Mouse (Mus musculus): Measurements from ENCODE around the gene Itga7. TPM values are rescaled to one million over a fixed set of nuclear protein-coding genes. Genes with fewer than 3 reads are reported as not detected.

The Itga7 gene
- polyA plus RNA-seq, 1 experiment = 14.5 TPM

- H3K27me3 ChIP-seq (ENCODE audit: control insufficient read depth, insufficient read depth, low read length) = no peaks in the 10 kb centered on the region
- H3K36me3 ChIP-seq (ENCODE audit: control insufficient read depth, insufficient read depth, low read length) = no peaks in the 10 kb centered on the region
- TF ChIP-seq POLR2A (IDR thresholded peaks at IDR 0.05; ENCODE audit: control insufficient read depth, extremely low read depth, insufficient read depth, low read length, poor library complexity) = no peak
- TF ChIP-seq CTCF (IDR thresholded peaks at IDR 0.05; ENCODE audit: borderline replicate concordance, control insufficient read depth, extremely low read depth, insufficient read depth, low read length, poor library complexity) = no peak
- no peak overlapping the region for H3K27ac ChIP-seq (ENCODE audit: control insufficient read depth, insufficient read depth, low read length)
- no peak for DNase-seq
- no peak overlapping the region for H3K4me3 ChIP-seq (ENCODE audit: control insufficient read depth, insufficient read depth, low read length)
- H3K4me1 ChIP-seq (replicated peaks; ENCODE audit: control insufficient read depth, insufficient read depth, low read length) = peaks cover 15% of the 10 kb centered on the region
- WGBS = 84% methylated on average over 1 of the region's 1 CpGs
Measured at GRCm38 (mm10) chr10:128921251-128921650, 12.4 kb upstream of the Itga7 start.

DNA sequence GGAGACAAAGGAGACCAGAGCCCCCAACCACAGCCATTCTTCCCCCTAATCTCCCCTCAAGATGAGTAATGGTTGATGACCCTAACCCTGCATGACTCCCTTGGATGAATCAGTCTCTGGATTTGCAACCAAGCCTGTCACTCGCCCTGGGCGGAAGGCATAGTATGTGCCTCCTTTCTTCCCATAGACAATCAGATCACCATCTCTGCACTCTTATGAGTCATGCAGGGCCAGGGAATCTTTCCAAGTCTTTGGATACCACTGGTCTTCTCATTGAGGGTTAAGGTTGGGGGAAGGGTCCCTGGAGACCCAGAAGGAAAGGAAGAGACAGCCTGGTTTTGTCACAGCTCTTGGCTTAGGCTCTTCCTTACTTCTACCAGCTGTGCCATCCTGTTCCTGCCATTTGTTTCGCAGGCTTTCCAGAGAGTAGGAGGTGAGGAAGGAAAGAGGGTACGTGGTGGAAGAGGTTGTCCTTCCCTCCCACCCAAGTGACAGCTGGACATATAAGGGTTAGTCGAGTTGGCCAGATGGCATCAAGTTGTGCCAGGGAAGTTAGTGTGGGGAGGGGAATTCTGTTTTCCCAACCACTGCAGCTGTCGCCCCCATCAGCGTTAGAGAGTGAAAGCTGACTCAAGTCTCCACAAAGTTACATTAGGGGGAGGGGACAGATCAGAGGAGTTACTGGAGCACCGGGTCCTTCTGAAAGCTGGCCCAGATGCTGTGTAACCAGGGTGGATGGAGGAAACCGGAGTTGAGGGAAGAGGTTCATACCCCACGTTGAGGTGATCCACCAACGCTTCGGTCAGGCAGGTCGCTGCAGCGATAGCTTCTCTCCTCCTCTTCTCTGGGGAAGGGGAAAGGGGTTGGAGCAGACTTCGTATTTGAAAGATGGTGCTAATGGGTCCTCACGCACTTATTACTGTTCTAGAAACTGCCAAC, 11.5 kb upstream of the Itga7 start:
- Histone ChIP-seq H3K27me3 (ENCODE audit: control insufficient read depth, insufficient read depth, low read length) (no peaks in the 10 kb centered on the region), H3K27ac (ENCODE audit: control insufficient read depth, insufficient read depth, low read length) (no peak overlapping the region), H3K4me1 (replicated peaks; ENCODE audit: control insufficient read depth, insufficient read depth, low read length) (peaks cover 15% of the 10 kb centered on the region), H3K36me3 (ENCODE audit: control insufficient read depth, insufficient read depth, low read length) (no peaks in the 10 kb centered on the region), H3K4me3 (ENCODE audit: control insufficient read depth, insufficient read depth, low read length) (no peak overlapping the region)
- WGBS = 80% methylated on average over 16 of the region's 16 CpGs
- TF ChIP-seq CTCF (IDR thresholded peaks at IDR 0.05; ENCODE audit: borderline replicate concordance, control insufficient read depth, extremely low read depth, insufficient read depth, low read length, poor library complexity) (no peak), POLR2A (IDR thresholded peaks at IDR 0.05; ENCODE audit: control insufficient read depth, extremely low read depth, insufficient read depth, low read length, poor library complexity) (no peak)
- no peak for DNase-seq

GRCm38 (mm10) chr10:128922822-128923012, 10.9 kb upstream of the Itga7 start, which contains the start of gene Rdh5:
TSS of gene Rdh5 (minus strand) at chr10:128922888.
- no peak for DNase-seq
- no peak for TF ChIP-seq POLR2A (IDR thresholded peaks at IDR 0.05; ENCODE audit: control insufficient read depth, extremely low read depth, insufficient read depth, low read length, poor library complexity)
- peak within 1 kb of the TSS; percentile 77 for H3K4me3 ChIP-seq (ENCODE audit: control insufficient read depth, insufficient read depth, low read length)
- peaks cover 15% of the 10 kb centered on the region for H3K4me1 ChIP-seq (replicated peaks; ENCODE audit: control insufficient read depth, insufficient read depth, low read length)
- no peak within 1 kb of the TSS for H3K27ac ChIP-seq (ENCODE audit: control insufficient read depth, insufficient read depth, low read length)
- H3K27me3 ChIP-seq (ENCODE audit: control insufficient read depth, insufficient read depth, low read length) = no peaks in the 10 kb centered on the region
- H3K36me3 ChIP-seq (ENCODE audit: control insufficient read depth, insufficient read depth, low read length) = no peaks in the 10 kb centered on the region
- 69% methylated on average over 1 of the region's 1 CpGs for WGBS

GRCm38 (mm10) chr10:128923013-128923691, 10.5 kb upstream of the Itga7 start:
- Histone ChIP-seq H3K4me3 (ENCODE audit: control insufficient read depth, insufficient read depth, low read length) (peak overlapping the region; percentile 77), H3K36me3 (ENCODE audit: control insufficient read depth, insufficient read depth, low read length) (no peaks in the 10 kb centered on the region), H3K4me1 (replicated peaks; ENCODE audit: control insufficient read depth, insufficient read depth, low read length) (peaks cover 15% of the 10 kb centered on the region), H3K27ac (ENCODE audit: control insufficient read depth, insufficient read depth, low read length) (no peak overlapping the region), H3K27me3 (ENCODE audit: control insufficient read depth, insufficient read depth, low read length) (no peaks in the 10 kb centered on the region)
- peak; percentile 43; the same call in 1 of the 2 replicates for TF ChIP-seq POLR2A (IDR thresholded peaks at IDR 0.05; ENCODE audit: control insufficient read depth, extremely low read depth, insufficient read depth, low read length, poor library complexity)
- 0 out of 2 replicates have a peak, but pooled peaks have one; percentile 16 for TF ChIP-seq CTCF (IDR thresholded peaks at IDR 0.05; ENCODE audit: borderline replicate concordance, control insufficient read depth, extremely low read depth, insufficient read depth, low read length, poor library complexity)
- DNase-seq = peak; percentile 96
- WGBS = under 1% methylated on average over 42 of the region's 42 CpGs

GRCm38 (mm10) chr10:128923935-128924334, 9.7 kb upstream of the Itga7 start, which contains the start of gene Bloc1s1:
TSS of gene Bloc1s1 (minus strand) at chr10:128924035.
- no peaks in the 10 kb centered on the region for H3K27me3 ChIP-seq (ENCODE audit: control insufficient read depth, insufficient read depth, low read length)
- DNase-seq = no peak
- WGBS = 31% methylated on average over 9 of the region's 9 CpGs
- H3K27ac ChIP-seq (ENCODE audit: control insufficient read depth, insufficient read depth, low read length) = no peak within 1 kb of the TSS
- H3K4me3 ChIP-seq (ENCODE audit: control insufficient read depth, insufficient read depth, low read length) = peak within 1 kb of the TSS; percentile 77
- H3K36me3 ChIP-seq (ENCODE audit: control insufficient read depth, insufficient read depth, low read length) = no peaks in the 10 kb centered on the region
- H3K4me1 ChIP-seq (replicated peaks; ENCODE audit: control insufficient read depth, insufficient read depth, low read length) = peaks cover 15% of the 10 kb centered on the region
- TF ChIP-seq POLR2A (IDR thresholded peaks at IDR 0.05; ENCODE audit: control insufficient read depth, extremely low read depth, insufficient read depth, low read length, poor library complexity) (no peak), CTCF (IDR thresholded peaks at IDR 0.05; ENCODE audit: borderline replicate concordance, control insufficient read depth, extremely low read depth, insufficient read depth, low read length, poor library complexity) (no peak)

GRCm38 (mm10) chr10:128928356-128928755, 5.3 kb upstream of the Itga7 start:
- Histone ChIP-seq H3K27ac (ENCODE audit: control insufficient read depth, insufficient read depth, low read length) (no peak overlapping the region), H3K4me3 (ENCODE audit: control insufficient read depth, insufficient read depth, low read length) (no peak overlapping the region), H3K4me1 (replicated peaks; ENCODE audit: control insufficient read depth, insufficient read depth, low read length) (peaks cover 6% of the 10 kb centered on the region), H3K36me3 (ENCODE audit: control insufficient read depth, insufficient read depth, low read length) (no peaks in the 10 kb centered on the region), H3K27me3 (ENCODE audit: control insufficient read depth, insufficient read depth, low read length) (peaks cover 4% of the 10 kb centered on the region)
- WGBS = 78% methylated on average over 4 of the region's 4 CpGs
- DNase-seq = no peak
- TF ChIP-seq CTCF (IDR thresholded peaks at IDR 0.05; ENCODE audit: borderline replicate concordance, control insufficient read depth, extremely low read depth, insufficient read depth, low read length, poor library complexity) (no peak), POLR2A (IDR thresholded peaks at IDR 0.05; ENCODE audit: control insufficient read depth, extremely low read depth, insufficient read depth, low read length, poor library complexity) (no peak)
